Mouse (Mus musculus): Measurements from ENCODE around the gene Pced1b.

Gene Pced1b

GRCm38 (mm10) chr15:97397793-97398192, 150.9 kb downstream of the Pced1b start:
- no peak for DNase-seq (ENCODE audit: low read depth, low spot score)

DNA sequence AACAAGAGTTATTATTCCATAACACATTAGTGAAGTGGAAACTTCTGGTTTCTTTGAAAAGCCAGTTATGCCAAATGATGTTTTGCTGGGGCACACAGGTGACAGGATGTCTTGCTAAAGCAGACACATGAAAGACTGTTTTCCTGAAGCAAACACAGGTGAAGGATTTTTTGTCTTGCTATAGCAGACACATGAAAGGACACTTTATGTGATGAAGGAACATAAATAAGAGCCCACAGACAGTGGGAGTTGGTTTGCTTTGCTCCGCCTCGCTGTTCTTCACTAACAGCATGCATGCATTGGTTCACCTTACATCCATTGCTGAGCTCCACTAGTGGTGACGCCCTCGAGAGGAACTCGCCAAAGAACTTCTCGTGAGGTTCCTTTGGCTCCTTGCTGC, 154.0 kb downstream of the Pced1b start:
- DNase-seq (ENCODE audit: low read depth, low spot score) = no peak

DNA sequence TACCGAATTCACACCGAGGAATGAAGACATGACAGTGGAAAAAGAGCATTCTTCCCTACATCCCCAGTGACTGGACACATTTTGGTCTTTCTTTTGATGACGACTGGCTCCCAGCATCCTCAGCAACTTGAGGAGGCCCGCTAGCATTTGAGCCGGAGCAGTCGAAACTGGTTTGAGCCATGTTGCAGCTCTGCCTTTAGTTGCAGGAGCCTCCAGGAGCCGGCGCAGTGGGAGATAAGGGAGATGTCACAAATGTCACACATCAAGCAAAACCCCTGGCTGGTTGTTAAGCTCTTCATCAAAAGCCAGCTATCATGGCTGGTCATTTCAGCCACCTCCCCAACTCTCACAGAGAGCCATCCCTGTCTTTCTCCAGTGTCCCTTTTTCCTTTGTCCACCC, 157.6 kb downstream of the Pced1b start:
- no peak for DNase-seq (ENCODE audit: low read depth, low spot score)

- no peak for DNase-seq (ENCODE audit: low read depth, low spot score)
Observed at GRCm38 (mm10) chr15:97404998-97405397, 158.1 kb downstream of the Pced1b start.

DNA sequence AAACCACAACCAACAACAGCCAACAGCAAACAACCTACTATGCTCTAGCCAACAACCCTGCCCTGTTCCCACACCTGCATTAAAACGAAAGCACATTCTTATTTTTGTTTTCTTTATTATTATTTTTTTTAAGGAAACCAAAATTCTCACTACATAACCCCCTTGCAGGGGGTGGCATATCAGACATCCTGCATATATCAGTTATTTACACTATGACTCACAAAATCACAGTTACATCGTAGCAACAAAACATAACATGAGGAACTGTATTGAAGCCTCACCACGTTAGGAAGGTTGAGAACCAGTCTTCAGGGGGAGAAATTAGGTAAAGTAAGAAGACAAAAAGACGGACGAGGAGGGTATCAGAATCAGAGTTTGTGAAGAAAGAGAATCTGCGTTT, 159.2 kb downstream of the Pced1b start:
- DNase-seq (ENCODE audit: low read depth, low spot score) = no peak

DNA sequence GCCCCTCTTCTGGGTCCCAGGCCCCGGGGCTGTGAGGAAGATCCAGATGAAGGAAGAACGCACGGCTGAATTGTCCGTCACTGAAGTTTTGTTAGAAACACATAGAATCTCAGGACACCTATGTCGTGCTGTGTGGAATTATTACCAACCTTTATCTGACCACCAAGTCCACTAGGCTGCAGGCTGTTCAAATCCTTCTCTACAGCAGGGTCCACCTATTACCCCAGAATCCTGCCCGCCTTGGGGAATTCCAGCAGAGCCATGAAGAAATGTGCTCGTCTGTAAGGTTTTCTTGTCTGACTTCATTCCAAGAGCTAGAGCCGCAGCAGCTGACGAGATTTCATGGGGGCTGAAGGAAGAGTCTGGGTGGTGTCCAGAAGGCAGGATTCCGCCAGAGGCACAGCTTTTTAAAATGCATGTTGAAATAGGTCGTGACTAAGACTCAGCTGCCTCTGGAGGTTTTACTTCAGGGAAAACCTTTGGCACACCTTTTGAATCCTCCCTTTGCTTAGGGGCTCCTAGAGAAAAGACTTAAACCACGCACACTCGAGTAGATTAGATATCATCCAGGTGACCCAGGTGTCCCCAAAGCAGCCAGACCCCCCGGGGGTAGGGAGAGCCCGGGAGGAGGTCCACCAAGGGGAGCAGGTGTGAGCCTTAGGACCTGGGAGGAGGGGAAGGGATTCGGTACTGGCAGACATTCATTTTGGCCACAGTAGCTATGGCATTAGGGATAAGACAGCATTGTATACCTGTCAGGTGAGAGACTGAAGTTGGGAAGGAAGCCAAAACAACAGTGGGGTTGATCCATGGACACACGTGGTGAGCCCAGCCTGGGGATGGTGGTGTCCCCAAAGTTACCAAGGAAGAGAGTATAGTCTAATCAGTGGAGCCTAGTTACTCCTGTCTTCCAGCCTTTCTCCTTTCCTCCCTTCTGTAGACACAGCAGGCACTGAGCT, 160.9 kb downstream of the Pced1b start:
- peak; percentile 79 for DNase-seq (ENCODE audit: low read depth, low spot score)

DNA sequence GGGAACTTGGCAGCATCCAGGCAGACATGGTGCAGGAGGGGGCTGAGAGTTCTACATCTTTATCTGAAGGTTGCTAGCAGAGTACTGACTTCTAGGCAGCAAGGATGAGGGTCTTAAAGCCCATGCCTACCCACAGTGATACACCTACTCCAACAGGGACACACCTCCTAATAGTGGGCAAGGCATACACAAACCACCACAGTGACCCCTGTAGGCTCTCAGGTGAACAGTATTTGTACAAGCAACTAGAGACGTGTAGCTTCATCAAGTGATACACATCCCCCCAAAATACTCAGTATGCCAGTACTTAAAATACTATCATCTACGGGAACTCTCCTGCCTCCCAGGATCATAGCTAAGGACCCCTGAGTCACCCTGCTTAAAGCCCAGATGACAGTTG, 164.2 kb downstream of the Pced1b start:
- DNase-seq (ENCODE audit: low read depth, low spot score) = no peak

DNA sequence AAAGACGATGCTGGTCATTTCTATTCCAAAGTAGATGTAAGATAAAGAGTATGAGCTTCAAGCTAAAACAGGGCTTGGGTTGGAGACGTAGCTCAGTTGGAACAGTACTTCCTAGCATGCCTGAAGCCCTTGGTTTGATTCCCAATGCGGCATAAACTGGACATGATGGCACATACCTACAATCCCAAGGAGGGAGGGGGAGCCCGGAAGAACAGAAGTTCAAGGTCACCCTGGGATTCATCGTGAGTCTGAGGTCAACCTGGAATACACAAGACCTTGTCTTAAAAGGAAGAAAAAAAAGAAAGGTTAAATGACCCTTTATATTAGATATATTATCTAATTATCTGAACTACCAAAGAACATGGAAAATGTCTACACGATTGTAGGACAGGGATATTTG, 164.8 kb downstream of the Pced1b start:
- DNase-seq (ENCODE audit: low read depth, low spot score) = no peak

GRCm38 (mm10) chr15:97412308-97412707, 165.4 kb downstream of the Pced1b start:
- no peak for DNase-seq (ENCODE audit: low read depth, low spot score)

GRCm38 (mm10) chr15:97412861-97413260, 166.0 kb downstream of the Pced1b start:
- no peak for DNase-seq (ENCODE audit: low read depth, low spot score)

DNA sequence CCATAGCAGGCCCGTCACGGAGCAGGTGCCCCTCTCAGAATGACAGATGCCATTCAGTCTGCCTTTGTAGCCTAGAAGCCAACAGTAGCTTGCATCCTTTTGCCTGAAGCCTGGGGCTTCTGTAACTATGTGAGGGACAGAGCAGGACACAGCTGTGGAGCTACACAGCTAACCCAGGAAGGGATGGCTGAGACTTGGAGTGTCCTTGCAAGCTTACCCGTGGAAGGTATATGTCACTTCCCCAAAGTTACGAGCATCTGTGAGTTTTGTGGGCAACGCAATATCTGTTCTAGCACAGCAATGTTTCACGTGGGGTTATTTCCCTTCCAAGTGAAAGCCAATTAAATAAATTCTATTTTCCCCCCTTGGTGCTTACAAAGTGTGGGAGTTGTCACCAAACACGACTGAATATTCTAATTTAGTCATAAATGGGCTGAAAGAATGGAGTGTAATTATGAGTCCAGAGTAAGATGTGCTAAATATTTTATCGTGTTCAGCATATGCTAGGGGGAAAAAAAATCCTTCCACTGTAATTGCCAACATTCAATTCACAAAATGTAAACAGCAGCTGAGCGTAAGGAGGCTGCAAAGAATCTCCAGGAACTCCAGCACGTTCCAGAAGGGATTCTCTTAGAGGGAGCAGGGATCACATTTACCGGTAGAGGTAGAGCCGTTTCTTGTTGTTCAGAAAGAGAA, 168.0 kb downstream of the Pced1b start:
- peak; percentile 39 for DNase-seq (ENCODE audit: low read depth, low spot score)

DNA sequence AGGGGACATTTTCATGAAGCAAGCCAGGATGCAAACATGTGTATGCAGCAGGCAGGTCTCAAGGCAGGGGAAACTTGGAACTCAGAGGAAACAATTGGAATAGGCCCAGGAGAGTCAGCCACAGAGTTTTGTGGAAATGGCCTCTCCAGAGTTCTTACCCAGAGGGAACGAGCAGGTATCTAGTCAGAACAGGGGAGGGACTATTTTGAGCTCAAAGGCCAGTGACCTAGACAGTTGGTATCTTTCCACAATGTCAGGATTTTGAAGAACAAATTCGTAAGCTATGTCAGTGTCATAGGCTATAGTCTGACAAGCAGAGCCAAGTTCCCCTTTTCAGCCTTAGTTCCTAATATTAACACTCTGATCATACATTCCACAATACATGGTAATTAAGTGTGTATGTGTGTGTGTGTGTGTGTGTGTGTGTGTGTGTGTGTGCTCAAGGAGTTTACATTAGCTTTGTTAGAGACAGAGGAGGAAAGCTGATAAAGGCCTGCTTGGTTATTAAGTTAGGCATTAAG, 168.6 kb downstream of the Pced1b start:
- DNase-seq (ENCODE audit: low read depth, low spot score) = no peak

DNA sequence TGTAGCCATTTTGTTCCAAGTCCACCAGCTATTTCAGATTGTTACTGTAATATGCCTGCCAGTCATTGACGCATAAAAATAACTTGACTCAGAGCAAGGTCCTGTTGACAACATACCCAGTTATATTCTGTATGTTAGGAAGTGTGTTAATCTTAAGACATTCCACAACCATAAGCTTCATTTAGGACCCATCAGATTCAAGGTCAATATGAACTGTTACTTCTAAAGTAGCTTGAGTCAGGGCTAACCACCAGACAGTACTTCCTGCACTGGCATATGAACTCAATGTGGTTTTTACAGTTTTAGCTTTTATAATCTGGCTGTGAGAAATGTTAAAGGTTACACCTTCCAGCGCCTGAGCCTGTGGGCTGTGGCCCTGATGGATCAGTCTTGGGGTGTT, 173.4 kb downstream of the Pced1b start:
- DNase-seq (ENCODE audit: low read depth, low spot score) = no peak

GRCm38 (mm10) chr15:97421533-97421932, 174.6 kb downstream of the Pced1b start:
- DNase-seq (ENCODE audit: low read depth, low spot score) = no peak

DNA sequence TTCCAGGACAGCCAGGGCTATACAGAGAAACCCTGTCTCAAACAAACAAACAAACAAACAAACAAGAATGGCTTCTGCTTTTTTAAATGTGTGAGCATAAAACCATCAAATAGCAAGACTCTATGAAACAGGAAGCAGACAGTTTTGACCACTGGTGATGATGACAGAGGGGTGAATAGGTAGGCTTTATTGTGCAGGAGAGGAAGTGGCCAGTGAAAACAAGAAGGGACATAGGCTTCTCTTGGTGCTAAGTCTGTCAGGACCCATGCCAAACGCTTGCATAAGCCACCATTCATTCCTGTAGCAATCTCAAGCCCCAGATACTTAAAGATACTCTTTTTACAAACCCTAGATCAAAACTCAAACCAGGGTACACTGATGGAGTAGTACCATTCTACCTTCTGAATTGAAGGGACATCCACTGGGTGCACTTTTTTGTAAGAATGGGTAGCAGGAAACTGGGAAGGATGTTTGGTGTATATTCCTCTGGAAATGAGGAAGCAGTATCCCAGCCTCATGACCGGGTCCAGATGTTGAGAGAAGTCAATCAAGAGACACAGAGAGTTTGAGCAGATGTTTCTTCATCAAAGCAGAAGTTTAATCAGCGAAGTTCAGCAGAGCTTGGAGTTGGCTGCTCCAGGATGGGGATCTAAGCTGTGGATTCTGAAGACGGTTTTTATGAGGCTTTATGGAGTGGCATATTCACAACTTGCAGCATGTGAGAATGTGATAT, 175.5 kb downstream of the Pced1b start:
- peak; percentile 46 for DNase-seq (ENCODE audit: low read depth, low spot score)

GRCm38 (mm10) chr15:97424375-97424774, 177.5 kb downstream of the Pced1b start:
- no peak for DNase-seq (ENCODE audit: low read depth, low spot score)

DNA sequence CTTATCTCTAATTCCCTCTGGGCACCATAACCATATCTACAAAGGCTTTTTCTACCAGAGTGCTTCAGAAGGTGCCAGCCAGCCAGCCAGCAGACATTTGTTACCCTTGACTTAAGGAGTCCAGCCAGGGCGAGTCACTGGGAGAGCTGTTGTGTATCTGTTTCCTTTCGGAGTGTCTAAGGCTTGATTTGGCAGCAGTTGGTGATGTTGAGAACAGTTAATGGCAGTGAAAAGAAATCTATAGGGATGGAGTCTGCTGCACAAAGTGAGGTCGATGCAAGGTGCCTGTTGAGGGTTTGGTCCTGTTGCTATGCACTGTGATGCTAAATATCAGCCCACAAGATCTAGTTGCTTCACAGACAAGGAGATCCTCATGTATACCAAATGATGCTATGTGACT, 178.1 kb downstream of the Pced1b start:
- no peak for DNase-seq (ENCODE audit: low read depth, low spot score)

- DNase-seq (ENCODE audit: low read depth, low spot score) = no peak
Observed at GRCm38 (mm10) chr15:97429201-97429900, 182.4 kb downstream of the Pced1b start.

- DNase-seq (ENCODE audit: low read depth, low spot score) = no peak
Observed at GRCm38 (mm10) chr15:97431533-97431932, 184.6 kb downstream of the Pced1b start.

GRCm38 (mm10) chr15:97432221-97432620, 185.3 kb downstream of the Pced1b start:
- no peak for DNase-seq (ENCODE audit: low read depth, low spot score)
